Mouse (Mus musculus) lung, adult 2 months (tissue): ENCODE results near the gene Foxp1.

Experiments
- CTCF ChIP-seq: fragments of 200-500 bp; IDR thresholded peaks from 2 replicates; pipeline ENCODE4 v1.5.1; 2011; ENCODE audit warnings: mild to moderate bottlenecking, low read length, control low read depth; ENCODE audit not compliant: insufficient read depth
- POLR2A ChIP-seq: fragments of 200-500 bp; IDR thresholded peaks from 2 replicates; pipeline ENCODE4 v1.6.1; 2011; ENCODE audit warnings: low read depth, mild to moderate bottlenecking, control low read depth, low read length, borderline replicate concordance; ENCODE audit errors: extremely low read depth

DNA sequence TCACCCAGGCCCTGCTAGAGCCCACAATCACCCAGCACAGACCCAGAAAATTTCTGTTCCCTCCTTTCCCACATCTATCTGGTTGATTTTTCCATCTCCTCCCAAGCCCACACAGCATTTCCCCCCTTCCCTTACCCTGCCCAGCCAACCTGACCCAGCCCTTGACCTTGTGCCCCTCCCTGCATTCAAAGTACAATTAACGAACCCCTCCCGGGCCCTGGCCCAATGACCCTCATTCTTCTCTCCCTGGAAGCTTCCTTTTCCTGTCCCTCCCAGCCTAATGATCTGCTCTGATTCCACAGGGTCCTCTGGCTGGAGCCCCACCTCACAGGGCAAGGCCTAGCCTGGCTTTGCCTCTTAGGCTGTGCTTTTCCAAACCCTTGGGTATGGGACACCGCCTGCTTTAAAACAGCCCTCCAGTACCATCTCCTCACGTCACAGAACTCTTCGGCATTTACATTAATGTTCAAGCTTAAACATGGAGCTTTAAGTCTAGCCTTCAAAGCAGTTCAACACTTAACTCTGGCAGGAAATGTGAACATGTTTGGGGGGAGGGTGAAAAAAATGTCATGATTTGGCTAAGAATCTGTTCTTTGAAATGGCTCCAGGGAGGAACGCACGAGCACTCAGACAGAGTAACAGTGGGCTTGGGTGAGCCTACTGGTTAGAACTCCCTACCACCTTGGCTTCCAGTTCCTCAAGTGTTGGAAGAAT, 143.4 kb downstream of the Foxp1 start:
- TF ChIP-seq CTCF = no peak
- no peak for TF ChIP-seq POLR2A
